In genomic region chr4:117139217-117139612, GRCm38 (mm10) we compare ENCODE assay signal across 9 mouse cellular contexts. TPM values are rescaled to one million over a fixed set of nuclear protein-coding genes. Genes with fewer than 3 reads are reported as not detected.
DNase-seq lines count a peak whose midpoint lies in the region; ATAC-seq lines count a peak whose summit lies in the region.
"Had no signal": no experiment of that assay in that cellular context is flagged by ENCODE, and none has a peak within 500 bp of the region (broad histone marks: within the 10 kb centered on the region; RNA-seq: fewer than 3 reads in every experiment).

No protein-coding gene starts in this region.

- H3K9me3 ChIP-seq in midbrain, embryonic 11.5 days (ENCODE audit: control insufficient read depth, low read length) = no peaks in the 10 kb centered on the region
- H3K9me3 ChIP-seq in midbrain, embryonic 16.5 days (replicated peaks; ENCODE audit: control insufficient read depth, low read length, poor library complexity, severe bottlenecking) = no peaks in the 10 kb centered on the region
- H3K9me3 ChIP-seq: heart, embryonic 15.5 days had no signal

- H3K4me3 ChIP-seq in midbrain, embryonic 11.5 days (ENCODE audit: low read depth, low read length) = no peak overlapping the region
- H3K4me3 ChIP-seq in midbrain, embryonic 16.5 days (ENCODE audit: low read depth, low read length) = no peak overlapping the region
- H3K4me3 ChIP-seq: heart, embryonic 15.5 days had no signal

- ATAC-seq in midbrain, embryonic 11.5 days (ENCODE audit: low FRiP score) = 0 out of 2 replicates have a peak, but pooled peaks have one; percentile 35
- no peak for ATAC-seq in midbrain, embryonic 16.5 days
- peak; percentile 69 for ATAC-seq in erythroid progenitor cell, adult 5-6 weeks (replicated peaks; ENCODE audit: low FRiP score, poor library complexity, severe bottlenecking)

- H3K27me3 ChIP-seq in midbrain, embryonic 11.5 days (ENCODE audit: control insufficient read depth, insufficient read depth, low read length) = no peaks in the 10 kb centered on the region; the same call in 1 of the 2 replicates
- no peaks in the 10 kb centered on the region for H3K27me3 ChIP-seq in midbrain, embryonic 16.5 days (ENCODE audit: control insufficient read depth, insufficient read depth, low read depth, low read length)
- H3K27me3 ChIP-seq: heart, embryonic 15.5 days had no signal

- DNase-seq in adrenal gland, adult (ENCODE audit: inconsistent age in 2 of 2, low spot score in 1 of 2) = peak; percentile 53 to 84
- no peak for DNase-seq in adrenal gland, adult 18-20 months (ENCODE audit: low spot score in 2 of 2)
- peak; percentile 88 for DNase-seq in midbrain, embryonic 11.5 days (ENCODE audit: low spot score, missing footprints)
- peak; percentile 50 for DNase-seq in lung, postnatal 14 days
- no peak for DNase-seq in right cerebral cortex, postnatal 10 days (ENCODE audit: low spot score in 2 of 2)
- no peak for DNase-seq in right cerebral cortex, postnatal 25 days

- peaks cover 6% of the 10 kb centered on the region for H3K4me1 ChIP-seq in midbrain, embryonic 11.5 days (ENCODE audit: control insufficient read depth, insufficient read depth, low read length)
- peaks cover 2% of the 10 kb centered on the region; the same call in 1 of the 2 replicates for H3K4me1 ChIP-seq in midbrain, embryonic 16.5 days (ENCODE audit: control insufficient read depth, insufficient read depth, low read length)

- WGBS in midbrain, embryonic 11.5 days = 0% methylated on average over 2 of the region's 2 CpGs
- WGBS in midbrain, embryonic 16.5 days = 9% methylated on average over 2 of the region's 2 CpGs

- H3K36me3 ChIP-seq in midbrain, embryonic 11.5 days (ENCODE audit: control insufficient read depth, insufficient read depth, low read length) = no peaks in the 10 kb centered on the region
- no peaks in the 10 kb centered on the region for H3K36me3 ChIP-seq in midbrain, embryonic 16.5 days (ENCODE audit: control insufficient read depth, insufficient read depth, low read length)
- H3K36me3 ChIP-seq: heart, embryonic 15.5 days had no signal

- no peak overlapping the region for H3K27ac ChIP-seq in midbrain, embryonic 11.5 days (ENCODE audit: low read depth, low read length)
- no peak overlapping the region for H3K27ac ChIP-seq in midbrain, embryonic 16.5 days (ENCODE audit: low read length)
- H3K27ac ChIP-seq: heart, embryonic 15.5 days had no signal

- no peak overlapping the region for H3K9ac ChIP-seq in midbrain, embryonic 11.5 days (ENCODE audit: low read length)
- no peak overlapping the region for H3K9ac ChIP-seq in midbrain, embryonic 16.5 days (ENCODE audit: low read depth, low read length)
- H3K9ac ChIP-seq: heart, embryonic 15.5 days had no signal

- no peak overlapping the region for H3K4me2 ChIP-seq in midbrain, embryonic 11.5 days
- H3K4me2 ChIP-seq in midbrain, embryonic 16.5 days (ENCODE audit: low read length) = no peak overlapping the region
- H3K4me2 ChIP-seq: heart, embryonic 15.5 days had no signal

RNA-seq across cellular contexts. Expression of gene Plk3, which starts 5.5 kb away (rescaled TPM):
- total RNA-seq in adrenal gland, adult 18-20 months (2021) = 10 to 100 TPM; 14.1 to 42.2 TPM
- polyA plus RNA-seq in midbrain, embryonic 11.5 days (2014; fragmentation: Nextera tagmentation; extraction: Ambion mirVana) = 28.0 and 32.8 TPM in 2 replicates
- 18.7 TPM in 2 replicates for polyA plus RNA-seq in midbrain, embryonic 16.5 days (2015; fragmentation: Nextera tagmentation; extraction: Ambion mirVana)
- total RNA-seq in erythroid progenitor cell, adult 5-6 weeks (2015; ENCODE audit: low replicate concordance) = not detected in 2 replicates
- 0.51 and 0.61 TPM in 2 replicates for total RNA-seq in erythroid progenitor cell, adult 5-6 weeks (2017; ENCODE audit: low replicate concordance)

RNA-seq across cellular contexts. Expression of gene Tctex1d4, which starts 12.6 kb away (rescaled TPM):
- not detected for total RNA-seq in adrenal gland, adult 18-20 months (2021)
- not detected in 2 replicates for polyA plus RNA-seq in midbrain, embryonic 11.5 days (2014; fragmentation: Nextera tagmentation; extraction: Ambion mirVana)
- 0.46 and 1.1 TPM in 2 replicates for polyA plus RNA-seq in midbrain, embryonic 16.5 days (2015; fragmentation: Nextera tagmentation; extraction: Ambion mirVana)
- not detected in 2 replicates for total RNA-seq in erythroid progenitor cell, adult 5-6 weeks (2015; ENCODE audit: low replicate concordance)
- total RNA-seq in erythroid progenitor cell, adult 5-6 weeks (2017; ENCODE audit: low replicate concordance) = not detected in 2 replicates
- polyA plus RNA-seq: heart, embryonic 15.5 days had no signal

RNA-seq across cellular contexts. Expression of gene Btbd19, which starts 13.7 kb away (rescaled TPM):
- total RNA-seq in adrenal gland, adult 18-20 months (2021) = 10 to 100 TPM in 1 of 2 experiments, 1 to 10 TPM in 1; 9.1 to 11.0 TPM
- 2.7 and 3.8 TPM in 2 replicates for polyA plus RNA-seq in midbrain, embryonic 11.5 days (2014; fragmentation: Nextera tagmentation; extraction: Ambion mirVana)
- polyA plus RNA-seq in midbrain, embryonic 16.5 days (2015; fragmentation: Nextera tagmentation; extraction: Ambion mirVana) = 3.9 and 4.0 TPM in 2 replicates
- not detected in 2 replicates for total RNA-seq in erythroid progenitor cell, adult 5-6 weeks (2015; ENCODE audit: low replicate concordance)
- 1.2 and 5.1 TPM in 2 replicates for total RNA-seq in erythroid progenitor cell, adult 5-6 weeks (2017; ENCODE audit: low replicate concordance)

RNA-seq across cellular contexts. Expression of gene Rps8, which starts 16.8 kb away (rescaled TPM):
- total RNA-seq in adrenal gland, adult 18-20 months (2021) = 100 to 1,000 TPM; 912 to 968 TPM
- 780 and 794 TPM in 2 replicates for polyA plus RNA-seq in midbrain, embryonic 11.5 days (2014; fragmentation: Nextera tagmentation; extraction: Ambion mirVana)
- 381 and 382 TPM in 2 replicates for polyA plus RNA-seq in midbrain, embryonic 16.5 days (2015; fragmentation: Nextera tagmentation; extraction: Ambion mirVana)
- 1,437 and 1,602 TPM in 2 replicates for total RNA-seq in erythroid progenitor cell, adult 5-6 weeks (2015; ENCODE audit: low replicate concordance)
- 328 and 447 TPM in 2 replicates for total RNA-seq in erythroid progenitor cell, adult 5-6 weeks (2017; ENCODE audit: low replicate concordance)

RNA-seq across cellular contexts. Expression of gene Kif2c, which starts 43.2 kb away (rescaled TPM):
- under 1 TPM; 0.51 to 0.56 TPM for total RNA-seq in adrenal gland, adult 18-20 months (2021)
- polyA plus RNA-seq in midbrain, embryonic 11.5 days (2014; fragmentation: Nextera tagmentation; extraction: Ambion mirVana) = 103 and 104 TPM in 2 replicates
- 6.4 and 7.3 TPM in 2 replicates for polyA plus RNA-seq in midbrain, embryonic 16.5 days (2015; fragmentation: Nextera tagmentation; extraction: Ambion mirVana)
- 67.8 and 92.6 TPM in 2 replicates for total RNA-seq in erythroid progenitor cell, adult 5-6 weeks (2015; ENCODE audit: low replicate concordance)
- total RNA-seq in erythroid progenitor cell, adult 5-6 weeks (2017; ENCODE audit: low replicate concordance) = 69.3 and 112 TPM in 2 replicates

Comparison
In these comparisons a context has a peak if more than half of its experiments do, and no peak if none do; other contexts are left out.
1. DNase-seq: peak in adrenal gland, adult (2 of 2), midbrain, embryonic 11.5 days (single experiment) and lung, postnatal 14 days (single experiment); none in adrenal gland, adult 18-20 months (0 of 2), right cerebral cortex, postnatal 10 days (0 of 2) and right cerebral cortex, postnatal 25 days (single experiment).
2. RNA of gene Plk3, which starts 5.5 kb away (total RNA-seq): 14.1 to 42.2 TPM in adrenal gland, adult 18-20 months; 0.51 to 0.61 TPM in erythroid progenitor cell, adult 5-6 weeks; every median in the first group is over 4 times any median in the second.